10 mouse cellular contexts compared by ENCODE assay signal in genomic region chr6:24456097-24456496, GRCm38 (mm10). TPM values are rescaled to one million over a fixed set of nuclear protein-coding genes. Genes with fewer than 3 reads are reported as not detected.
DNase-seq lines count a peak whose midpoint lies in the region; ATAC-seq lines count a peak whose summit lies in the region.
"Had no signal": no experiment of that assay in that cellular context is flagged by ENCODE, and none has a peak within 500 bp of the region (broad histone marks: within the 10 kb centered on the region; RNA-seq: fewer than 3 reads in every experiment).

No protein-coding gene starts in this region.

- H3K4me2 ChIP-seq in heart, embryonic 12.5 days: no peak overlapping the region
- H3K4me2 ChIP-seq: liver, embryonic 13.5 days had no signal

- intact Hi-C loops in heart, postnatal 14 days (cut with DNase I): no loop called here
- intact Hi-C loops in gastrocnemius, postnatal 14 days (cut with DNase I; ENCODE audit: low total_unique reads): no loop called here

- no peak overlapping the region for H3K4me3 ChIP-seq in heart, embryonic 12.5 days
- H3K4me3 ChIP-seq: liver, embryonic 13.5 days had no signal

- no peaks in the 10 kb centered on the region for H3K9me3 ChIP-seq in heart, embryonic 12.5 days (replicated peaks)
- H3K9me3 ChIP-seq: liver, embryonic 13.5 days had no signal

- no peaks in the 10 kb centered on the region for H3K27me3 ChIP-seq in heart, embryonic 12.5 days (replicated peaks)
- H3K27me3 ChIP-seq: liver, embryonic 13.5 days had no signal

- 41% methylated on average over 7 of the region's 7 CpGs for WGBS in heart, embryonic 12.5 days

- H3K36me3 ChIP-seq in heart, embryonic 12.5 days: no peaks in the 10 kb centered on the region
- H3K36me3 ChIP-seq: liver, embryonic 13.5 days had no signal

- no peak for ATAC-seq in heart, embryonic 12.5 days (ENCODE audit: insufficient number of reproducible peaks, low FRiP score)

- no peak overlapping the region for H3K27ac ChIP-seq in heart, embryonic 12.5 days (ENCODE audit: poor library complexity, severe bottlenecking)
- H3K27ac ChIP-seq: liver, embryonic 13.5 days had no signal

- DNase-seq in heart, postnatal 14 days: peak; percentile 39 to 52
- DNase-seq in R1 (ENCODE audit: low read depth, low spot score): peak; percentile 64
- DNase-seq in cerebellum, postnatal 25 days: peak; percentile 83 to 89
- peak; percentile 15 for DNase-seq in gastrocnemius, postnatal 14 days
- DNase-seq in layer of hippocampus, postnatal 14 days (ENCODE audit: low spot score in 2 of 2): peak; percentile 62
- DNase-seq in mesoderm, embryonic 11.5 days (ENCODE audit: low read depth, low spot score): peak; percentile 29
- DNase-seq in urinary bladder, postnatal 25 days (ENCODE audit: low spot score): peak; percentile 59
- DNase-seq: liver, embryonic 13.5 days had no signal

- no peak overlapping the region for H3K9ac ChIP-seq in heart, embryonic 12.5 days
- H3K9ac ChIP-seq: liver, embryonic 13.5 days had no signal

- 0 out of 2 replicates have a peak, but pooled peaks cover 4% of the 10 kb centered on the region for H3K4me1 ChIP-seq in heart, embryonic 12.5 days (replicated peaks)
- H3K4me1 ChIP-seq: liver, embryonic 13.5 days had no signal

RNA-seq across cellular contexts. Expression of gene Iqub, which starts 58.8 kb away (rescaled TPM):
- total RNA-seq in heart, postnatal 14 days (2021): under 1 TPM; 0.29 to 0.38 TPM
- 0.36 and 0.40 TPM in 2 replicates for polyA plus RNA-seq in heart, embryonic 12.5 days (2016; fragmentation: Nextera tagmentation; extraction: Ambion mirVana)
- under 1 TPM in 1 of 2 experiments, not detected in 1; 0.06 TPM for total RNA-seq in gastrocnemius, postnatal 14 days (2021)
- total RNA-seq in layer of hippocampus, postnatal 14 days (2021): 1 to 10 TPM in 1 of 2 experiments, under 1 TPM in 1; 0.93 to 1.5 TPM
- polyA plus RNA-seq: liver, embryonic 13.5 days; stomach, embryonic 14.5 days had no signal

Comparison
In these comparisons a context has a peak if more than half of its experiments do, and no peak if none do; other contexts are left out.
1. DNase-seq: peak in every context shown above with its lines; median percentile 86 in cerebellum, postnatal 25 days; 64 in R1; 62 in layer of hippocampus, postnatal 14 days; 59 in urinary bladder, postnatal 25 days; 46 in heart, postnatal 14 days; 29 in mesoderm, embryonic 11.5 days; 15 in gastrocnemius, postnatal 14 days.